In genomic region chr8:126832163-126832978, GRCm38 (mm10) we compare ENCODE assay signal across 8 mouse cellular contexts.
DNase-seq lines count a peak whose midpoint lies in the region; ATAC-seq lines count a peak whose summit lies in the region.

No protein-coding gene starts in this region.

- ATAC-seq in CD4-positive, CD25-positive, alpha-beta regulatory T cell, adult 4 months, result peak; percentile 78
- ATAC-seq in kidney, embryonic 16.5 days (ENCODE audit: low FRiP score, low TSS enrichment), result no peak

- H3K27me3 ChIP-seq in kidney, embryonic 16.5 days (ENCODE audit: insufficient read depth, low read length), result no peaks in the 10 kb centered on the region

- 58% methylated on average over 12 of the region's 12 CpGs for WGBS in kidney, embryonic 16.5 days

- peaks cover 80% of the 10 kb centered on the region for H3K4me1 ChIP-seq in kidney, embryonic 16.5 days (ENCODE audit: insufficient read depth, low read length)

- 0 out of 2 replicates have a peak overlapping the region, but pooled peaks have one; percentile 56 for H3K9ac ChIP-seq in kidney, embryonic 16.5 days (replicated peaks; ENCODE audit: low read length)

- H3K27ac ChIP-seq in kidney, embryonic 16.5 days (ENCODE audit: low read length), result peak overlapping the region; percentile 92

- no peak overlapping the region for H3K4me2 ChIP-seq in kidney, embryonic 16.5 days (replicated peaks; ENCODE audit: low read depth, low read length)

- H3K36me3 ChIP-seq in kidney, embryonic 16.5 days (ENCODE audit: insufficient read depth, low read length), result no peaks in the 10 kb centered on the region

- no peaks in the 10 kb centered on the region for H3K9me3 ChIP-seq in kidney, embryonic 16.5 days (ENCODE audit: low read length)

- no peak overlapping the region for H3K4me3 ChIP-seq in kidney, embryonic 16.5 days (ENCODE audit: low read length)

- DNase-seq in 3134 (ENCODE audit: extremely low read depth, insufficient read length, low spot score), result peak; percentile 45
- peak; percentile 77 for DNase-seq in heart, adult 8-10 months (ENCODE audit: low spot score)
- peak; percentile 74 to 77 for DNase-seq in lung, postnatal 4 days
- DNase-seq in thymus, postnatal 25 days, result peak; percentile 66
- no peak for DNase-seq in Muller cell, postnatal 12 days (ENCODE audit: inconsistent ontology term)
- no peak for DNase-seq in right cerebral cortex, postnatal 10 days (ENCODE audit: low spot score in 2 of 2)

Comparison
In these comparisons a context has a peak if more than half of its experiments do, and no peak if none do; other contexts are left out.
1. DNase-seq: peak in 3134 (single experiment), heart, adult 8-10 months (single experiment), lung, postnatal 4 days (2 of 2) and thymus, postnatal 25 days (single experiment); none in Muller cell, postnatal 12 days (single experiment) and right cerebral cortex, postnatal 10 days (0 of 2).